Mouse (Mus musculus): ENCODE measurements around the gene Chmp5.

DNA sequence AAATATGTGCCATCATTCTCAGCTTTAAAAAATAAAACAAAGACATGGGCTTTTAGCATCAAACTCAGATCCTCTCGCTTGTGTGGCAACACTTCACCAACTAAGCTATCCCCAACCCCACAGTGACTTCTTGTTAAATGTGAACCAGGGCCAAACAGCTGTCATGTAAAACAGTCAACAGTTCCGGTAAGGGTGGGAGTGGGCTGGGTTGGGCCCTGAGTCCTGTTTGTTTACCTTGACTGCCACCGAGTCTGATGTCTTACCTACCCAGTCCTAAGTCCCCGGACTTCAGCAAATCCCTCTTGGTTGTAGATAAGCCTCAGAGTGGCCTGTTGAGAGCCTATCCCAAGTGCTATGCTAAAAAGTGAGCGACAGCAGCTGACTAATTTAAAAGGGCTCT lies 14.5 kb upstream of the Chmp5 start:
- TF ChIP-seq CTCF (IDR thresholded peaks at IDR 0.05; ENCODE audit: low read depth, low read length) = no peak
- TF ChIP-seq POLR2A (IDR thresholded peaks at IDR 0.05; ENCODE audit: extremely low read depth, insufficient read depth, low read length) = no peak

Measured in liver, adult 2 months (tissue).